Mouse (Mus musculus): ENCODE measurements around the gene Ppp2r5a. TPM values are rescaled to one million over a fixed set of nuclear protein-coding genes. Genes with fewer than 3 reads are reported as not detected.

The Ppp2r5a gene
- polyA plus RNA-seq, 1 experiment from 2014 or later = 19.4 TPM

GRCm38 (mm10) chr1:191422164-191422563 is 19.1 kb upstream of the Ppp2r5a start:
- no peak for ATAC-seq (replicated peaks; ENCODE audit: low FRiP score)
- no peak overlapping the region for H3K4me3 ChIP-seq (ENCODE audit: low read depth, low read length)
- H3K9me3 ChIP-seq (ENCODE audit: control insufficient read depth, low read length) = no peaks in the 10 kb centered on the region
- WGBS = 59% methylated on average over 4 of the region's 4 CpGs
- no peaks in the 10 kb centered on the region for H3K4me1 ChIP-seq (replicated peaks; ENCODE audit: control insufficient read depth, insufficient read depth, low read length)
- H3K9ac ChIP-seq (ENCODE audit: low read length) = no peak overlapping the region
- no peaks in the 10 kb centered on the region for H3K27me3 ChIP-seq (ENCODE audit: control insufficient read depth, insufficient read depth, low read length)
- H3K27ac ChIP-seq (ENCODE audit: low read depth, low read length) = no peak overlapping the region
- no peaks in the 10 kb centered on the region for H3K36me3 ChIP-seq (ENCODE audit: control insufficient read depth, insufficient read depth, low read length)
- H3K4me2 ChIP-seq (ENCODE audit: low read depth, low read length, severe bottlenecking) = no peak overlapping the region
- DNase-seq (ENCODE audit: low spot score) = no peak

- H3K27ac ChIP-seq (ENCODE audit: low read depth, low read length) = no peak overlapping the region
- no peaks in the 10 kb centered on the region for H3K27me3 ChIP-seq (ENCODE audit: control insufficient read depth, insufficient read depth, low read length)
- H3K9me3 ChIP-seq (ENCODE audit: control insufficient read depth, low read length) = no peaks in the 10 kb centered on the region
- 93% methylated on average over 1 of the region's 1 CpGs for WGBS
- H3K4me3 ChIP-seq (ENCODE audit: low read depth, low read length) = no peak overlapping the region
- ATAC-seq (replicated peaks; ENCODE audit: low FRiP score) (no peak), DNase-seq (ENCODE audit: low spot score) (no peak)
- no peaks in the 10 kb centered on the region for H3K36me3 ChIP-seq (ENCODE audit: control insufficient read depth, insufficient read depth, low read length)
- H3K4me2 ChIP-seq (ENCODE audit: low read depth, low read length, severe bottlenecking) = no peak overlapping the region
- H3K9ac ChIP-seq (ENCODE audit: low read length) = no peak overlapping the region
- H3K4me1 ChIP-seq (replicated peaks; ENCODE audit: control insufficient read depth, insufficient read depth, low read length) = no peaks in the 10 kb centered on the region
Observed at GRCm38 (mm10) chr1:191421426-191421999, 18.4 kb upstream of the Ppp2r5a start.

- 65% methylated on average over 6 of the region's 6 CpGs for WGBS
- no peak for ATAC-seq (replicated peaks; ENCODE audit: low FRiP score)
- H3K27ac ChIP-seq (ENCODE audit: low read depth, low read length) = no peak overlapping the region
Observed at GRCm38 (mm10) chr1:191420930-191421404, 17.9 kb upstream of the Ppp2r5a start.

GRCm38 (mm10) chr1:191419991-191420751 is 17.1 kb upstream of the Ppp2r5a start:
- whole genome bisulfite sequencing = 54% methylated on average over 8 of the region's 8 CpGs
- Histone ChIP-seq H3K4me3 (ENCODE audit: low read depth, low read length) (no peak overlapping the region), H3K4me1 (replicated peaks; ENCODE audit: control insufficient read depth, insufficient read depth, low read length) (no peaks in the 10 kb centered on the region), H3K27me3 (ENCODE audit: control insufficient read depth, insufficient read depth, low read length) (no peaks in the 10 kb centered on the region), H3K4me2 (ENCODE audit: low read depth, low read length, severe bottlenecking) (no peak overlapping the region), H3K36me3 (ENCODE audit: control insufficient read depth, insufficient read depth, low read length) (no peaks in the 10 kb centered on the region), H3K9ac (ENCODE audit: low read length) (no peak overlapping the region), H3K27ac (ENCODE audit: low read depth, low read length) (no peak overlapping the region), H3K9me3 (ENCODE audit: control insufficient read depth, low read length) (no peaks in the 10 kb centered on the region)
- DNase-seq (ENCODE audit: low spot score) (no peak), ATAC-seq (replicated peaks; ENCODE audit: low FRiP score) (no peak)

More at GRCm38 (mm10) chr1:191420930-191421404, 17.9 kb upstream of the Ppp2r5a start:
- Histone ChIP-seq H3K4me3 (ENCODE audit: low read depth, low read length) (no peak overlapping the region), H3K9ac (ENCODE audit: low read length) (no peak overlapping the region), H3K9me3 (ENCODE audit: control insufficient read depth, low read length) (no peaks in the 10 kb centered on the region), H3K36me3 (ENCODE audit: control insufficient read depth, insufficient read depth, low read length) (no peaks in the 10 kb centered on the region), H3K4me2 (ENCODE audit: low read depth, low read length, severe bottlenecking) (no peak overlapping the region), H3K27me3 (ENCODE audit: control insufficient read depth, insufficient read depth, low read length) (no peaks in the 10 kb centered on the region), H3K4me1 (replicated peaks; ENCODE audit: control insufficient read depth, insufficient read depth, low read length) (no peaks in the 10 kb centered on the region)
- DNase-seq (ENCODE audit: low spot score) = no peak

- 66% methylated on average over 6 of the region's 6 CpGs for WGBS
- Histone ChIP-seq H3K27ac (ENCODE audit: low read depth, low read length) (no peak overlapping the region), H3K36me3 (ENCODE audit: control insufficient read depth, insufficient read depth, low read length) (no peaks in the 10 kb centered on the region), H3K9me3 (ENCODE audit: control insufficient read depth, low read length) (no peaks in the 10 kb centered on the region), H3K4me2 (ENCODE audit: low read depth, low read length, severe bottlenecking) (no peak overlapping the region), H3K4me1 (replicated peaks; ENCODE audit: control insufficient read depth, insufficient read depth, low read length) (no peaks in the 10 kb centered on the region), H3K27me3 (ENCODE audit: control insufficient read depth, insufficient read depth, low read length) (no peaks in the 10 kb centered on the region), H3K9ac (ENCODE audit: low read length) (no peak overlapping the region), H3K4me3 (ENCODE audit: low read depth, low read length) (no peak overlapping the region)
- ATAC-seq (replicated peaks; ENCODE audit: low FRiP score) = no peak
- no peak for DNase-seq (ENCODE audit: low spot score)
Observed at GRCm38 (mm10) chr1:191419421-191419820, 16.3 kb upstream of the Ppp2r5a start.

GRCm38 (mm10) chr1:191418936-191419335 is 15.9 kb upstream of the Ppp2r5a start:
- Histone ChIP-seq H3K9ac (ENCODE audit: low read length) (no peak overlapping the region), H3K4me1 (replicated peaks; ENCODE audit: control insufficient read depth, insufficient read depth, low read length) (no peaks in the 10 kb centered on the region), H3K9me3 (ENCODE audit: control insufficient read depth, low read length) (no peaks in the 10 kb centered on the region), H3K4me2 (ENCODE audit: low read depth, low read length, severe bottlenecking) (no peak overlapping the region), H3K36me3 (ENCODE audit: control insufficient read depth, insufficient read depth, low read length) (no peaks in the 10 kb centered on the region), H3K27ac (ENCODE audit: low read depth, low read length) (no peak overlapping the region), H3K4me3 (ENCODE audit: low read depth, low read length) (no peak overlapping the region), H3K27me3 (ENCODE audit: control insufficient read depth, insufficient read depth, low read length) (no peaks in the 10 kb centered on the region)
- WGBS = 68% methylated on average over 4 of the region's 4 CpGs
- ATAC-seq (replicated peaks; ENCODE audit: low FRiP score) (no peak), DNase-seq (ENCODE audit: low spot score) (no peak)

GRCm38 (mm10) chr1:191417111-191417510 is 14.0 kb upstream of the Ppp2r5a start:
- no peak overlapping the region for H3K9ac ChIP-seq (ENCODE audit: low read length)
- H3K27ac ChIP-seq (ENCODE audit: low read depth, low read length) = no peak overlapping the region
- no peaks in the 10 kb centered on the region for H3K27me3 ChIP-seq (ENCODE audit: control insufficient read depth, insufficient read depth, low read length)
- no peak overlapping the region for H3K4me2 ChIP-seq (ENCODE audit: low read depth, low read length, severe bottlenecking)
- DNase-seq (ENCODE audit: low spot score) (peak; percentile 15), ATAC-seq (replicated peaks; ENCODE audit: low FRiP score) (no peak)
- no peaks in the 10 kb centered on the region for H3K9me3 ChIP-seq (ENCODE audit: control insufficient read depth, low read length)
- 76% methylated on average over 5 of the region's 5 CpGs for WGBS
- H3K4me1 ChIP-seq (replicated peaks; ENCODE audit: control insufficient read depth, insufficient read depth, low read length) = no peaks in the 10 kb centered on the region
- H3K4me3 ChIP-seq (ENCODE audit: low read depth, low read length) = no peak overlapping the region
- H3K36me3 ChIP-seq (ENCODE audit: control insufficient read depth, insufficient read depth, low read length) = no peaks in the 10 kb centered on the region

GRCm38 (mm10) chr1:191416611-191417010 is 13.5 kb upstream of the Ppp2r5a start:
- H3K27ac ChIP-seq (ENCODE audit: low read depth, low read length) = no peak overlapping the region
- H3K9me3 ChIP-seq (ENCODE audit: control insufficient read depth, low read length) = no peaks in the 10 kb centered on the region
- no peak overlapping the region for H3K9ac ChIP-seq (ENCODE audit: low read length)
- WGBS = 30% methylated on average over 3 of the region's 3 CpGs
- H3K27me3 ChIP-seq (ENCODE audit: control insufficient read depth, insufficient read depth, low read length) = no peaks in the 10 kb centered on the region
- ATAC-seq (replicated peaks; ENCODE audit: low FRiP score) = no peak
- DNase-seq (ENCODE audit: low spot score) = peak; percentile 13
- no peak overlapping the region for H3K4me2 ChIP-seq (ENCODE audit: low read depth, low read length, severe bottlenecking)
- no peaks in the 10 kb centered on the region for H3K4me1 ChIP-seq (replicated peaks; ENCODE audit: control insufficient read depth, insufficient read depth, low read length)
- no peak overlapping the region for H3K4me3 ChIP-seq (ENCODE audit: low read depth, low read length)
- no peaks in the 10 kb centered on the region for H3K36me3 ChIP-seq (ENCODE audit: control insufficient read depth, insufficient read depth, low read length)

GRCm38 (mm10) chr1:191414432-191414831 is 11.4 kb upstream of the Ppp2r5a start:
- Histone ChIP-seq H3K4me3 (ENCODE audit: low read depth, low read length) (no peak overlapping the region), H3K36me3 (ENCODE audit: control insufficient read depth, insufficient read depth, low read length) (no peaks in the 10 kb centered on the region), H3K27ac (ENCODE audit: low read depth, low read length) (no peak overlapping the region), H3K9me3 (ENCODE audit: control insufficient read depth, low read length) (no peaks in the 10 kb centered on the region), H3K9ac (ENCODE audit: low read length) (no peak overlapping the region), H3K27me3 (ENCODE audit: control insufficient read depth, insufficient read depth, low read length) (no peaks in the 10 kb centered on the region), H3K4me1 (replicated peaks; ENCODE audit: control insufficient read depth, insufficient read depth, low read length) (no peaks in the 10 kb centered on the region), H3K4me2 (ENCODE audit: low read depth, low read length, severe bottlenecking) (no peak overlapping the region)
- ATAC-seq (replicated peaks; ENCODE audit: low FRiP score) = no peak
- 82% methylated on average over 6 of the region's 6 CpGs for whole genome bisulfite sequencing
- peak; percentile 31 for DNase-seq (ENCODE audit: low spot score)

All from forebrain, embryonic 11.5 days (tissue).